Mouse (Mus musculus) liver, embryonic 14.5 days (tissue): ENCODE data around the gene Pi4kb.

Source experiments
- CTCF ChIP-seq: IDR thresholded peaks from 2 replicates; pipeline ENCODE4 v1.5.1; 2016; ENCODE audit warnings: antibody characterized with exemption, low read depth, control low read depth
- EP300 ChIP-seq: IDR thresholded peaks from 2 replicates; pipeline ENCODE4 v1.6.1; 2016; ENCODE audit warnings: antibody characterized with exemption, low read depth

GRCm38 (mm10) chr3:95056275-95056674 lies 81.7 kb downstream of the Pi4kb start:
- TF ChIP-seq CTCF (no peak), EP300 (no peak)
